Mouse (Mus musculus) left cerebral cortex, postnatal 36 days (tissue): ENCODE results near the gene Gm11111. TPM values are rescaled to one million over a fixed set of nuclear protein-coding genes. Genes with fewer than 3 reads are reported as not detected.
"Not testable (repeated sequence)": the region's sequence is repeated elsewhere in the genome, so short reads cannot be mapped to it uniquely, and the experiment has no call there.

Source experiments
- DNase-seq, 2 experiments: peaks; one replicate each; pipeline ENCODE4 v3.0.0; 2021 to 2022; ENCODE audit warnings: low spot score in 2 of 2, mixed read lengths in 1 of 2
- intact Hi-C: fragments of 180-260 bp; cut with DNase I; formaldehyde crosslinking; loops from one replicate; pipeline ENCODE4 v1.15.1; 2025
- total RNA-seq, 2 experiments: library from RNA; stranded (reverse); gene quantifications; 2 replicates each; pipeline ENCODE4 v1.2.3; 2021

Gm11111 gene
- total RNA-seq = not detected

DNA sequence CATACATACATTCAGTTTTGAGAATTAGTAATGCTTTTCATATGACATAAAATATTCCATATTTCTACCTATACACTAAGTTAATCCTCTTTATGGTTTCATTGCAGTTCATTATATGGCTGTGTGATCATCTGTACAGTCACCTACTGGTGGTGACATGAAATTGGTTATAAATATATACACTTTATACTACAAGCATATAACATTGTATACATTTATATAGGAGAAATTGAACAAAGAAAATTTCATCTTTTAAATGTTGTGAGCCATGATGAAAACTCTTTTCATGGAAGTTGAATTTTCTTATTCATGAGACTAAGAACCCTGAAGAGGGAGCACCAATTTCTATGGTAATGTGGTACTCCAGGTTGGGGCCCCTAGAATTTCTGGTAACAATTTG is at the start of gene Gm11111:
Gene Gm11111, plus strand, starts transcription at position 301 of the 400 bp plus-strand sequence.
- DNase-seq = no peak
- intact Hi-C loops = no loop called here

DNA sequence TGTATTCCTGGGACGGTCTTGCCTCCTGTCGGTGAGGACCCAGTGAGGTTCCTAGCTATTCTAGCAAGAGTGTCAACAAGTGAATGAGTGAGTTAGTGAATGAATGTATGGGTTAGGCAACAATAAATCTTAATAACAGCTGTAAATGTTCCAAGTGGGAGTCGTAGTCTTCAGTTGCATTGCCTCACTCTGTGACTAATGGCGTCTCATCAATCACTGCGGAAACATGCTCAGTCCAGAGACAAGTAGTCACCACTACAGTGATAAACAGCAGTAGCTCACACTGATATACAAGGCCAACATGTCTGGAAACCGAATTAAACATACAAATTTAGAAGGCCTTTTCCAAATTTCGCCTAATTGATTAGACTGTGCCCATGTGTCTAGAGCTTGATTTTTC is 36.3 kb upstream of the Gm11111 start:
- DNase-seq = no peak
- intact Hi-C loops = no loop called here

DNA sequence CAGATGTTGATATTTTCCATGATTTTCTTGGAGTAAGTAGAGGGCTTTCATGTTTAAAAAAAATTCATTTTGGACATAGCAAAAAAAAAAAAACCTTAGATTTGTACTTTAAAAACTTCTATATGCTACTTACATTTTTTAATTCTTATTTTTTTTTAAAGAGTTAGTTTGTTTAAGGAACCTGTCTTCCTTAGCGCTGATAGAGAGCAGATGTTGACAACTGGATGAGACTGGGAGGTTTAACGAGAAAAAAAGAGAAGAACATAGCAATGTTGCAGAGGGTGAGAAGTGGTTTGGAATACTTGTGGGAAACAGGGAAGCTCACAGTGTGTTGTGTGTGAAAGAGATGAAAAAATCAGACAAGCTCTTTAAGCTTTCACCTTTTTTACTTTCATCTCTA is 32.4 kb upstream of the Gm11111 start:
- intact Hi-C loops = no loop called here
- DNase-seq = no peak

DNA sequence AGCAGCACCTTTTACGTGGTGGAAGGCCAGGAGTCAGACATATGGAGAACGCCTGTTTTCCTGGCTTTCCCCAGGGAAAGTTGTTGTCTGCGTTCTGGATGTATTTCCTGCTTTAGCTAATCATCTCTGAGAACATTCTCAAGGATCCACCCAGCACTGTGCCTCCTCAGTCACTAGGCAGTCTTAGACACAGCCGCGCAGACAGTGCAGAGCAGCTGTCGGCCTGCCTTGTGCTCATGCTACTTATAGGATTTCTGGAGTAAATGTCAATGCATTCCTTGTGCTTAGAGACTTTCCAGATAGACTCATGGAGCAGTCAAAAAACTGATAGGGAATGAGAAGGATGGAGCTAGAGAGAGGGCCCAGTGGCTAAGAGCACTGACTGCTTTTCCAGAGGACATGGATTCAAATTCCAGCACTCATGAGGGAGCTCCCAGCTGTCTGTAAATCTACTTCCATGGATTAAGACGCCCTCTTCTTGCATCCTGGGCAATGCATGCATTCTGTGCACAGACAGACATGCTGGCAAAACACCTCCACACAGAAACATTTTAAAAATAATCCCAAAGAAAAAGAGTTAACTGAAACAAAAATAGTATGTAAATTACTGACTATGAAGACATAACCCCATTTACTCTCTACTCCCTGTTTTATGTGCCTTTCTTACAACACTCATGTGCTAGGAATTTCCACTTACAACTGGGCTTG is 30.1 kb upstream of the Gm11111 start:
- DNase-seq = peak; percentile 7

DNA sequence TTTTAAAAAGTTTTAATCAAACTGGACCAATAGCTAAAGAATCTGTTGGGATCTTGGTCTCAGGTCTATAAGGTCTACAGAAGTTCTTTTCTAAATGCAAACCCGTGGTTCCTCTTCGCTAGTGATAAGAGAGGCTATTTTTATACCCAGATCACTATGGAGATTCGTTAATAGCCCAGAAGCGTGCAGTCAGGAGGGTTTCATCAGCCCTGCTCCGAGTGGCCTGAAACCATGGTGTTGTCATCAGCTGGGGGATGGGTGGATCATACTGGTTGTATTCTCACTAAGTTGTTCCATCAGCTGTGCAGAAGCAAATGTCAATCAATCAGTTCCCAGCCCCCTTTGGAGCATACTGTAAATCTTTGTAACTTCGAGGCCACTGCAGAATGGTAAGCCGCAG is 29.4 kb upstream of the Gm11111 start:
- no peak for DNase-seq
- intact Hi-C loops = no loop called here

More for the DNA sequence above, 30.1 kb upstream of the Gm11111 start:
- intact Hi-C loops = no loop called here

DNA sequence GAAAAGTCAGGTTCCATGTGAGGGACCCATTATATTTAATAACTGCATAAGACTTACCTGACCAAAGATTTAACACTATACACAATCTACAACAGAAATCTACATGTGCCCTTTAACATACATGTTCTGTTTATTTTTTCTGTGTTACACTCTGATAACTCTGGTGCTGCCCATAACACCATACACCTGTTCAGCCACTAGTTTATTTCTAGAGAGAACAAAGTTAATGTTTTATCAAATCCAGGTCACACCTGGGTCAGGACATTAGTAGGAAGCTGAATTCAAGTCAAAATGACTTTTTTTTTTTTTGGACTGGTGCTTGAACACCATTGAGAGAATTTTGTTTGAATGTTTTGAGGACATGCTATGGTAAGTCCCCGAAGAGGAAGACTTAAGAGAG is 28.7 kb upstream of the Gm11111 start:
- DNase-seq = no peak

DNA sequence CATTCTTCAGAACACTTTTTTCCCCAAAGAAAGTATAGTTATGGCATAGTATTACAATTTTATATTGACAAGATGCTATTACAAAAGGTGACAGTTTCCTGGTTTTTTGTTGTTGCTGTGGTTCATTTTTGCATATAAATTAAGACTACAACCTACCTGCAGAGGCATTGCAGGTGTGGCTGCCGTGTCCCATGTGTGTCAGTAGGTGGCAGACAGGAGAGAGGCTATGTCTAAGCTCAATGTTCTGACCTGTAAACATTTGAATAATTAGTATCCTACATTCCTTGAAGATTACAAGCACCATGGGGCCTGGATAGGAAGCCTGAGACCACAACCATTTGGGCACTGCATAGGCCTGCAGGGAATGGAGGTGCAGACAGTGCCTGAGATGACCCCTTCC is 11.2 kb upstream of the Gm11111 start:
- intact Hi-C loops = no loop called here

More for the DNA sequence above, 28.7 kb upstream of the Gm11111 start:
- intact Hi-C loops = no loop called here

DNA sequence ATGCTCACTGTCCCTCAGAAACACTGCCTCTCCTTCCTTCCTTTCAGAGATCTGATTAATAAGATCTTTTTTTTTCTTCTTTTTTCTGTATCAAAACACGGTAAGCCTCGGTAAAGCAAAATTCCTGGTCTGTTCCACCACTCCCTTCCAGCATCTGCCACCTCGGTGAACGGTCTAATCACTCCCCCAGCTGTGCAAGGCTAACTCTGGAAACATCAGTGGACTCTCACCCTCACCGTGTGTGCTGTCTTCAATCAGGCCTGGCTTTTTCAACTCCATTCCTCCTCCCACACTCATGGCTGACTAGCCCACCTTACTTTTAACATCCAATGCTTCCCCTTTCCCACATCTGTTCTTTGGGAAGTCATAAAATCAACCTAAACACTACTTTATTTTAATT is 2.2 kb upstream of the Gm11111 start:
- intact Hi-C loops = no loop called here
- no peak for DNase-seq

More for the DNA sequence above, 11.2 kb upstream of the Gm11111 start:
- DNase-seq = no peak

DNA sequence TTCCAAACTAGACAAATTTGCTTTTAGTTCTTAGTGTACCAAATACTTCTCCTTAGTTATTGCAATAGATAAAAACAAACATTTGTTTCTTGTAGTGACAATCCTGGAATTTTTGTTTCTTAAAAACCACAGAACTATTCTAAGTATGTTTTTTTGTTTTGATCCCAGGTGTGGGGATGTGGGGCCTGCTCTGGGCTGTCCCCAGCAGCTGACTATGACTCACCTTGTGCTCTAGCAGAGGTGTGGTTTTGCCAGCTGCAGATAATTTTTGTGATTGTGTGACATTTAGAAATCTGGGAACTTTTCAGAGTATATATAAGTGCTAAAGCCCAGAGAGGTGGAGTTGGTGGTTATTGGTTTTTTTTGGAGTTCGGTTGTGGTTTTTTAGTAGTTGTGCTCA is 1.6 kb upstream of the Gm11111 start:
- intact Hi-C loops = no loop called here
- no peak for DNase-seq

DNA sequence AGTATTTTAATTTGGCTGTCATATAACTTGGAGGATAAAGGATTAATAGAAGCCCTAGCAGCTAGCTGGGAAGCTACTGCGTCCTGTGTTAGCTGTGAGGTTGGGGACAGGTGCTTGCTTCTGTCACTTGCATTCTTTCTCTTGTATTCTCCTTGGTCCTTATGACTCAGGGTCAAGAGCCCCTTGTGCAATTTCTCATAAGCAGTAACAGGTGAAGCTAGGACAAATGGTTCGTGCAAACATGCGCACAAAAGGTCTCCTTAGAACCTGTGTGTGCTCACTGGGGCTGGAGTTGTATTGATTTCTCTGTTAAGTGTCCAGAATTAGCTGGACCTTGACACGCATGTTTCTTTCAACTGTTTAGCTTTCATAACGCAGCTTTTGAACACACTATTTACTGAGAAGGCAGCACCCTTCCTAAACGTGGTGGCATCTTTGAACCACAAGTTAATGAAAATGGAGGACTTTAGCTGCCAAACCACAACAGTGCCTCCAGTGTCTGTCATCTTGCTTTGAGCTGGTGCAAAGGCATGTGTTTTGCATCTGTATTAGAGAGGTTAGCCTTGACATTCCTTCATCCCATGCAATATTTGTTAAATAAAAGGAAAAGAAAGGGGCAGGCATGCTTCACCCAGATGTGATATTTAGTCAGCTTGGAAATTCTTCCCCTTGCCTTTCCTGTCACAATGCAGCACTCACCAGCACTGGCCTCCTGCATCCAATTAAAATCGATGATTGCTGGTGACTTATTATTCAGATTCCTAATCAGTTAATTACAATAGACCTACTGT is 511 bp downstream of the Gm11111 start:
- DNase-seq = no peak
- intact Hi-C loops = no loop called here

DNA sequence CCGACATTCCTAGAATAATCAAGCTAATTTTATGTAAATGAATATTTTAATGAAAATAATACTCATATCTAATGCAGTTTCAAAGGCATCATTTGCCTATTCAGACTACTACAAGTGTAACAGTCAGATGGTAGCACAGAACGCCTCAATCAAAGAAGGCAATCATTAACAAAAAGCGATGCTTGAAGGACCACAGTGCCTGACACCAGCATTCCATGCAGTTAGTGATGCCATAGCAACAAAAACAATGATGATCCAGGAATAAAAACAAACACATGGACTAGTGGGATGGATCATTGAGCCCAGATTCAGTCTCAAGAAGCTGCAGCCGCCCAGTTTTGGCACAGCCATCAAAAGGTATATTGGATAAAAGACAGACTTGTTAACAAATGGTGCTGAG is 8.8 kb downstream of the Gm11111 start:
- DNase-seq = no peak
- intact Hi-C loops = no loop called here

DNA sequence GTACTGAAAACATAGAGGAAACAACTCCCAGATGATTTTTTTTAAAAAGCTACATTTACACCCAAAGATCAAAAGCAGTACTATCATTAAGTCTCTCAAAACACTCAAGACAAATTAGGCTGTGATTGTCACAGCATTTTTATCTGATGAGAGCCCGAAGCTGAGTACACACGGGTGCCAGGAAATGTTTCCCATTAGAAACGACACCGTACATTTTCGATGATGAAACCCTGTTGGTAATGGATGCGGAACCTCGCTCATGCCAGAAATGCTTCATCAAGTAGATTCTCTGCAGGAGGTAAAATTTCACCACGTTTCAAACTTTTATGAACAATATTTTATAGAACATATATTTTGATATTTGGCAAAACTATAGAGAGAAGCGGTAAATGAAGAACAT is 10.3 kb downstream of the Gm11111 start:
- no peak for DNase-seq
- intact Hi-C loops = no loop called here

DNA sequence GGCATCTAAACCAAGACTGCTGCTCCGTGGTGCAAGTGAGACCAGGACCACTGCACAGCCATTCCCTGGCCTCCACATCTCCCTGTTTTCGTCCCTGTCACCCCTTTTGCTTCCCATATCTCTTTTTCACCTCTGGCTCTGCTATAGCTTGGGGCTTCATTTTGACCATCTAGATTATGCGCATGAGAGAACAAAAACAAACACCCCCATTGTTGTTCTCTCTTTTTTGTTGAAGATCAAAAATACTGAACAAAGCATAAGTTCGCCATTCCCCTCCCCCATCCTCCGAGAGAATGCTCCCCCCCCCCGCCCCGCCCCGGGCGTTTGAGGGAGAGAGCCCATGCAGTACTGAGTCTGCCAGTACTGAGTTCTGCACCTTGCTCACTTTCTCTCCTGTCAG is 11.3 kb downstream of the Gm11111 start:
- intact Hi-C loops = no loop called here

DNA sequence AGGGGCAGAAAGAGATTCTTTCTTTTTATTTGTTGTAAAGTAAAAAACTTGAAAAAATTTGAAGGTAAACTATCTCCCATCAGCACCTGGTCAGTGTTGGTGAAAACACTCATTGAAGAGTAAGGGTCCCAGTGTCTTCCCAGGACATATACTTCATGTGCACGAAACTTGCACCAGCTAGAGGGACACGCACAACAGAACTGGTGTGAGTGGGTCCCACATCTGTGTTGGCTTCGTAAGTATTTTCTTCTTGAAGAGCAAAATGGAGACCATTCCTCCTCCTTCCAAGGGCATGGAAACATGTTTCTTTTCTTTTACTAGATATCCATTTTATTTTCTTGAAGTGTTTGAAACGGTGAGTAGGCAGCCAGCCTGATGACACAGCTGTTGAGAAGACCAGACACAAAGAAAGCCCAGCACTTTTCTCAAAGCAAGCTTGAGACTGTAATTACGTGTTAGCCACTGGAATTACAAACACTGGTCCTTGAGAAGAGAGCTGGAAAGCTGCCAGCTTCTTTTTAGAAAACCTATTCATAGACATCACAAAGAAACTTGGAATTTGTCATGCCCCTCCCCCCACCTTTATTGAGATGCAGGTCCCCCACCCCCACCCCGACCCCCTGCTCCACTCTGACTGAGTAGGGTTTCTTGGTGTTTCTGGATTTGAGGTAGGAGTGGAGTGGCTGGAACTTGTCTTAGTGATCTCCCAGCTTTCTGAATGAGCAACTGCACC is 14.1 kb downstream of the Gm11111 start:
- intact Hi-C loops = no loop called here
- DNase-seq = no peak

More for the DNA sequence above, 11.3 kb downstream of the Gm11111 start:
- no peak for DNase-seq

DNA sequence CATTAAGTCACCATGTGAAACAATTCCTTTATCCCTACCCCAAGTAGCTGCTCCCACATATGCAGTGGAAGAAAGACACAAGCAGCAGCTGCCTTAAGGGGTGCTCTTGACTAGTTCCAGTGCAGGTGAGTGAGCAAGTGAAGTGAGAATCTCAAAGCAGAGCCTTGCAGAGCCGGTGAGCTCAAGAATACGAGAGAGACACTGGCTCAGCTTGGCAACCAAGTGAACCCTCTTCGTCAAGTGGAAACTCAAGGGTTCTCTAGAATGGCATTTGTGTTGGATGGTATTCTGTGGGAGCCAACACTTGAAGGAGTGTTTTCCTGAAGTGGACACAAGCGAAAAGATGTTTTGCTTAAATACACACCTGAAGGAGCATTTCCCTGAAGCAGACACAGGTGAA is 16.0 kb downstream of the Gm11111 start:
- no peak for DNase-seq
- intact Hi-C loops = no loop called here

DNA sequence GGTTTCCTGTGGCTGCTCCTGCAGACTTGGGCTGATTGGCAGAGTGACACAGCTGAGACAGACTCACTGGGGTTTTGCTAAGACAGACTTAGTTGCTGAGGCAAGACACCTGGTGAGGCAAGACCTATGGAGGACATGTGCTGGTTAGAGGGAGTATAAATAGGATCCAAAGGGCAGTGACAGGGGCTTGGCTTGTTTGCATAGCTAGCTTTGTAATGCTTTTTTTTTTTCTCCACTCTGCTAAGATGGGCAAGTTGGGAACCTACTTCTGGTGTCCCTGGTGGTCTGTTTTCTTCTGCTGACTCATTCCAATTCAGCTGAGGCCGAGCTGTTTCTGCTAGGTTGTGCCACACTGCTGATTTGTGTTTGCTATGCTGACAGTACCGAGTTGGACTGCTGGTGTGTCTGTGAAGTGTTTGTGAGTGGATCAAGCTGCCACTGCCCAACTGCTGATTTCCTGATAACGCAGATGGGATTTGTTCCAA is 16.6 kb downstream of the Gm11111 start:
- intact Hi-C loops = no loop called here
- DNase-seq = no peak

DNA sequence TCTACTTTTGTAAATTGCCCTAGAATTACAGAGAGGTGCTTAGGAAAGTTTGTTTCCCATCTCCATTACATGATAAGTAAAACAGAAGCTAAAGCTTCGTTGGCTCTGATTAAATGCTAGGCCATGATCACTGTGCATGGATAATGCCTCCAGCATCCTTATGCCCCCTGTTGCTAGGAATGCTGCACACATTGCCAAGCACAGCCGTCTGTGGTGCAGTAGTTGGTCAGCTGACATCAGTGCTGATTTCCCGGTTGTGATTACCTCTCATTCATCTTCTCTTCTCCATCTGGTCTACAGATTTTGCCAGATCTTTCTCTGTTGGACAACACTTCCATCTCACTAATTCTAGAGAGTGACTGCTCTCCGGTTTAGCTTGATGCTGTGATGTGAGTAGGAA is 19.9 kb downstream of the Gm11111 start:
- no peak for DNase-seq
- intact Hi-C loops = no loop called here

DNA sequence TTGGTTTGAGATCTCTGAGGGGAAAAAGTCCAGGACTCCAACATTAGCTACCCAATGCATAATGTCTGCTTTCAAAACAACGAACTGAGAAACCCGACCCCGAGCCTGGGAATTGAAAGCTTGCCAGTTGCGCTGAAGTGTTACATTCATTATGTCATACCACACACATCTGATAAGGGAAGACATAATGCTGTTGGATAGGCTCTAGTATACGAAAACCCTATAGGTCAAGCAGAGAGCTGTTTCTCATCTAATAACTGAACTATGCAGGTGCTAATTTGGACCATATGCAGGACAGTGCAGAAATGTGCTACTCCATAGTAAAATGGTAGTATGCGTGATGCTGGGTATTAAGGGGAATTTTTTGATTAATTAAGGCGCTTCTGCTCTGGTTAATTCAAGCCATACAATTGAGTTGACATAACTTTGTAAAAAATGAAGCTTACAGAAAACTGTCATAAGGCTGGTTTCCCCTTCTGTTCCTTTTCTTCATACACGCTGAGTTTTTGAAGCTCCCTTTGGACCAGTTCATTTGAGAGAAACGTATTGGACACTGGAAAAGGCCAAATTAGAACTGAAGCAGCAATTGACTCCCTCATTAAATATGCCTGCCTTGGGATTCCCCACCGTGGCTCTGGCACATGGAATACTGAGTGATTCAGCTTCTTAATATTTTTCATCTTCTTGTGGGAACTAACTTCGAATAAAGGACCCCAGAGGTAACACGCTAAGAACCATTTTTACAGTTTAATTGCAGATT is 22.4 kb downstream of the Gm11111 start:
- intact Hi-C loops = no loop called here
- no peak for DNase-seq

DNA sequence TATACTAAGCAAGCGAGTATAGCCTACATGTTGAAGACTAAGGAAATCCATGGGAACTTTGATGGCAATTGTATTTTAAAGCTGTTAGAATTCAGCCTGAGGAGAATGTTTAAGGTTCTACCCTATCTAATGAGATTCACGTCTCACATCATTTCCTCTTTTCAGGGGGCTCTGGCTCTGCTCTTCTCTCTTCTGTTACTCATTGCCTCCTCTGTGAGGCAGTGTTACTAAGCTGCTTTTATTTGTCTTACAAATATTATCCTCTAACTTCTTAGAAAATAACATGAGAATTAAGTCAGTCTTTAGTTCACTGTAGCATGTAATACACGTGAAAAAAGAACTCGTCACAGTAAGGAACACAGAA is 23.0 kb downstream of the Gm11111 start:
- intact Hi-C loops = no loop called here
- no peak for DNase-seq

DNA sequence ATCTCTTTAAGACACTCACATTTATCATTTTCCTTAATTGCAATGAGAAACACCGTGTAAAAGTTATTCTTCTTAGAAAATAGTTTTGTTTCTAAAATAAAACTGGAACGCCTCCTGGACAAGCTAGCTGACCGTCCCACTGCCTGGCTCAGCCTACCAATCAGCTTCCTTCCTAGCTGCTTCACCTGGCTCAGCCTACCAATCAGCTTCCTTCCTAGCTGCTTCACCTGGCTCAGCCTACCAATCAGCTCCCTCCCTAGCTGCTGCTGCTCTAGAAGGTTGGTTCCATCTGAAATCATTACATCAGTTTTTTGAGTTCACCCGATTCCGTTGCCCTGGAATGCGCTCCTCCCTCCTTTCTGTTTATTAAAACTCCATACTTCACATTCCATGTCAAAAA is 24.0 kb downstream of the Gm11111 start:
- DNase-seq, intact Hi-C loops: not testable (repeated sequence)
